Mouse (Mus musculus) kidney, adult 2 months (tissue): Measurements from ENCODE around the gene Stx8.

Experiments used
- CTCF ChIP-seq: fragments of 200-500 bp; conservative IDR thresholded peaks from 2 replicates; pipeline ENCODE4 v1.5.1; 2011; ENCODE audit warnings: low read depth, mild to moderate bottlenecking, control low read depth, low read length, moderate library complexity, mixed read lengths; ENCODE audit not compliant: insufficient read depth, insufficient read length
- POLR2A ChIP-seq: fragments of 200-500 bp; IDR thresholded peaks from one replicate; pipeline ENCODE4 v1.6.1; 2011; ENCODE audit warnings: low read depth, low read length, control low read depth

DNA sequence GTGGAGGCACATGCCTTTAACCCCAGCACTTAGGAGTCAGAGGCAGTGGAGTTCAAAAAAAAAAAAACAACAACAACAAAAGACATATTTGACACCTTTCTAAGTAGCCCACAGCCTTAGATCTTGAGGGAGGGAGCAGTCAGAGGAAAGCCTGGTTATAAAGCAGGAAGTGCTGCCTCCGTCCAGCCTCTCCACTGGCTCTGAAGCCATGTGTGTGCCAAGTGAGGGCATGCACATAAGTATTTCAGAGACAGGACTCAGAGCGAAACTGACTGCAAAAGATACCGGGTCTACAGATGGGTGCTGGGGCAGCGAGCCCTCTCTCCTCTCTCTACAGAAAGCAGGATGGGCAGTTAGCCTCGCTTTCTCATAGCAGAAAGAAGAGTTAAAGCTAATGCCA lies 238.4 kb downstream of the Stx8 start:
- TF ChIP-seq CTCF (no peak), POLR2A (no peak)
